Mouse (Mus musculus): ENCODE data around the gene Gm17374. TPM values are rescaled to one million over a fixed set of nuclear protein-coding genes. Genes with fewer than 3 reads are reported as not detected.

The Gm17374 gene
- total RNA-seq, 2 experiments from 2014 or later, result not detected

DNA sequence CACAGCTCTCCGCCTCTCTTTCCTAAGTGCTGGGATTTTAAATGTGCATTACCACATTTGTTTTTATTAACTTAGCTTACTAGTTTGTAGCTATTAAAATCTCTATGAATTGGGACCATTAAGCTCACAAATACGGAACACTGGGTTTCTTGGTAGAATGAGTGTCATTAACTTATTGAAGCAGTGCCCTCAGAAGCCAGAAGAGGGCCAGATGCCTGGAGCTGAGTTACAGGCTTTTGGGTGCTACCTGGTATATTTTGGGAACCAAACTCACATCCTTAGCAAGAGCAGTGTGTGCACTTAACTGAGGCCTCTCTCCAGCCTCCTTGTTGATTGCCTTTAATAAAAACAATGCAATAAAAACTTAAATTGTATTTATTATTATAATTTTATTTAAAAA, 48.9 kb downstream of the Gm17374 start:
- DNase-seq, result no peak
- TF ChIP-seq CTCF (IDR thresholded peaks at IDR 0.05), result peak; percentile 44
- intact Hi-C loops (cut with DNase I), result loop anchor here (5.0 kb wide), 1 partner anchor 52 kb away; no protein-coding TSS in a partner anchor
- Histone ChIP-seq H3K27ac (no peak overlapping the region), H3K4me3 (no peak overlapping the region)

DNA sequence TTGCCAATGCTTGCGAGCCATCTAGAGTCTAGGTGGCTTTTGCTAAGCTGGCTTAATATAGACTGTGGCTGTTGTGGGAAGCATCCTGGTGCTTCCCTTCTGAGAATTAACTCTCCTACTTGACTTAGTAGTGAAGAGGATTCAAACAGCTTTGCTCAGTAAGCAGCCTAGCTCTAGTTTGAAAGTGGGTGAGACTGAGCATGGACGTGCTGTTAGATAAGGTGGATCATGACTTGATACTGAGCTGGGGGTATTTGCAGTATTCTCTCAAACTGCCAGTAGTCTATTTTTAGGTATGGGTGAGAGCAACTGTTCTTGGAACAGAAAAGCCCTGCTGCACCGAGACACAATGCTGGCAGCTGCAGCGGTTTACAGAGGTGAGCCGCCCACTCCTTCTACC, 50.7 kb downstream of the Gm17374 start:
- TF ChIP-seq CTCF (IDR thresholded peaks at IDR 0.05), result no peak
- intact Hi-C loops (cut with DNase I), result loop anchor here (5.0 kb wide), 1 partner anchor 50 kb away; no protein-coding TSS in a partner anchor
- H3K27ac ChIP-seq, result peak overlapping the region; percentile 69

More for the DNA sequence above, 50.7 kb downstream of the Gm17374 start:
- DNase-seq, result peak; percentile 22
- peak overlapping the region; percentile 50 for H3K4me3 ChIP-seq

Other genes starting within 250 kb of the Gm17374 start
- 1 to 10 TPM; 5.2 to 6.7 TPM for gene Tasp1, start 85.2 kb upstream of the Gm17374 start, total RNA-seq (2021)
- gene Esf1, start 18.5 kb downstream of the Gm17374 start, total RNA-seq (2021), result 10 to 100 TPM; 12.1 to 12.9 TPM
- 10 to 100 TPM; 36.1 to 45.8 TPM for gene Ndufaf5, start 18.6 kb downstream of the Gm17374 start, total RNA-seq (2021)
- gene Sel1l2, start 237.7 kb downstream of the Gm17374 start, total RNA-seq (2021), result under 1 TPM in 1 of 2 experiments, not detected in 1; 0.14 TPM
- 10 to 100 TPM; 16.4 to 19.3 TPM for gene Macrod2, start 243.3 kb downstream of the Gm17374 start, total RNA-seq (2021)

All from gastrocnemius, adult 2 months (tissue).